Mouse (Mus musculus): ENCODE measurements at regions not wholly inside any gene's neighbourhood (a gene's known extent, or its start where the extent isn't known, plus 50 kb on each side); places are given as distances from the start of the nearest gene placed in this dataset.

- DNase-seq (ENCODE audit: low spot score in 2 of 2), result peak in 1 of 2 experiments; percentile 4
Measured at GRCm38 (mm10) chr6:51332841-51333240, 99.6 kb upstream of the Nfe2l3 start.

- no peak for DNase-seq (ENCODE audit: low spot score in 2 of 2)
Measured at GRCm38 (mm10) chr6:51333722-51334360, 98.6 kb upstream of the Nfe2l3 start.

DNA sequence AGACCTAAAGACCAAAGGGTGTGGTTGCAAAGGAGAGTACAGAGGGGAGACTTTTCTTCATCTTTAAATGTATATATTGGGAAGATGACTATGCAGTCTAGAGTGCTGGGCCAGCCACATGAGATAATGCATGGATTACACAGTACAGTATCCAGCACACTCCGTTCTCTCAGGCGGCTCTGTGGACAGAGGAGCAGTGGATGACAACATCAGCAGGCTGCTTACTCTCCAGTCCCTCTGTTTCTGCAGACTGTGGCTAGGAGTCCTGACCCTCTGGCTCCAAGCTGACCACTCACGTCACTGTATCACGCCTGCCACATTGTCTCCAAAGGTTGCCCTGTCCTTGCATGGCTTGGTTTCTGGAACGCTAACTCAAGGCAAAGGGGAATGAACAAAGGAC lies 97.2 kb upstream of the Nfe2l3 start:
- DNase-seq (ENCODE audit: low spot score in 2 of 2), result no peak

DNA sequence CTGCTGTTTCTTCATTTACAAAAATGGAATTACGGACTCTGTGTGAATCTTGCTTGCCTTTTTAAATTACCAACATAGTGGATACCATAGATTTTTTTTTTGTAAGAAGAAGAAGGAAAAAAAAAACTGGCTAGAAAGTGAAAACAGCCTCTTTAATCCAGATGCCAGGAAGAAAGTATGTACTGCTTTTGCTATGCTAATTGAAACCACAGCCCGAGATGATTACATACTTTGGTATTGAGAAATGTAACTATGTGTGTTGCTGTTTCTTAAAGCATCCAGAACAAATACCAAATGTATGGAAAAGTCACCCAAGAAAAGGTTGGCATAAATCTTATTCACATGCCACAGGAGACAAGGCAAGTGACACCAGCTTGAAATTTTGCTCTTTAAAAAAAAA lies 93.2 kb upstream of the Nfe2l3 start:
- DNase-seq (ENCODE audit: low spot score in 2 of 2), result no peak

DNA sequence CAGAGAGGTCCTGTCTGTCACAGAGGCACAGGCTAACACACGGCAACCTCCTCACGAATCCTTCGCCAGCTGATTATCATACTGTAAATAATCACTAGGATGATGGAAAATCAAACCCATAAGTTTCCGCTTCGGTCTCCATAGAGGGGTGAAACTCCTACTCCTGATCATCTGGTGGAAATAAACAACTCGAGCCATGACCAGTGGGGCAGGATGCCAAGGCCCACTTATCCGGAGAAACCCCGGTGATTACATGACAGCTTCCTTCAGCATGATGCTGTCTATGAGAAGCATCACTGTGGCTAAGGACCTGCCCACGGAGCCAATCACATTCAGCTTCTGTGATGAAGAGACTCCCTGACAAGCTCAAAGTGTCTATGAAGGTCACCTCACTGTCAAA lies 84.7 kb upstream of the Nfe2l3 start:
- no peak for DNase-seq (ENCODE audit: low spot score in 2 of 2)

- DNase-seq (ENCODE audit: low spot score in 2 of 2), result no peak
Measured at GRCm38 (mm10) chr6:51349771-51350170, 82.7 kb upstream of the Nfe2l3 start.

DNA sequence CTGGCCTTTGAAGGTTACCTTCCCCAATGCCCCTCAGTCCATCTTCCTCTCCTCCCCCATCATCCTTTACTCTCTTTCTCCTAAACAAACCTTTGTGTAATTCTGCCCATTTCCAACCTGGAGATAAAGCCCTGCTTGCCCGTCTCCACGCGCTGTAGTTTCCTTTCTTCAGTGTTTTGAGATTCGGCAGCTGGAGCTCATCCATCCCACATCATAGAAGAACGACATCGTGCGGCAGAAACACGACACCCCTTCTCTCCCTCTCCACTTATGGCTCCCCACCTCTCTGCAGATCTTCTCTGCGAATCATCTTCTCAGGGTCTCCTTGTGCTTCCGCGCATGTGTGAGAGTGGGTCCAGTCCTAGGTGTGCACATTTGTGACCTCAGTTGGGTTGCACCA lies 77.4 kb upstream of the Nfe2l3 start:
- DNase-seq (ENCODE audit: low spot score in 2 of 2), result no peak

- no peak for DNase-seq (ENCODE audit: low spot score in 2 of 2)
Measured at GRCm38 (mm10) chr6:51361611-51362180, 70.8 kb upstream of the Nfe2l3 start.

- DNase-seq (ENCODE audit: low spot score in 2 of 2), result peak; percentile 80 to 83
Measured at GRCm38 (mm10) chr6:51362475-51363226, 69.8 kb upstream of the Nfe2l3 start.

DNA sequence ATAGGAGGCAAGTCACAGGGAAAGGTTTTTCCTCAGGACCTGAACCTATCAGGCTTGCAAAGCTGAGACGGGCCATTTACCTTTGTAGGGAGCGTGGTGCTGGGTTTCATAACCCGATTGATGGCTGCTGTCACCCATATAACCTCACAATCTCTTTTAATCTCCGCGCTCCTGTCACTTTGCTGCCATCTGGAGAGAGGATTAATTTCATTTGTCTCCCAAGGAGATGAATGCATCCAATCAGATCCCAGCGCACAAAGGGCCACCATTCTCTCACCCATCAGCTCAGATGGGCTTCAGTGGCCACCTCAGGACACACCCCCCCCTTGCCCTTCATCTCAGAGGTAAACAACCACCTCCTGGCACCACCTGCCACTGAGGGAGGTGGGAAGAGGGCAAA lies 67.7 kb upstream of the Nfe2l3 start:
- no peak for DNase-seq (ENCODE audit: low spot score in 2 of 2)

DNA sequence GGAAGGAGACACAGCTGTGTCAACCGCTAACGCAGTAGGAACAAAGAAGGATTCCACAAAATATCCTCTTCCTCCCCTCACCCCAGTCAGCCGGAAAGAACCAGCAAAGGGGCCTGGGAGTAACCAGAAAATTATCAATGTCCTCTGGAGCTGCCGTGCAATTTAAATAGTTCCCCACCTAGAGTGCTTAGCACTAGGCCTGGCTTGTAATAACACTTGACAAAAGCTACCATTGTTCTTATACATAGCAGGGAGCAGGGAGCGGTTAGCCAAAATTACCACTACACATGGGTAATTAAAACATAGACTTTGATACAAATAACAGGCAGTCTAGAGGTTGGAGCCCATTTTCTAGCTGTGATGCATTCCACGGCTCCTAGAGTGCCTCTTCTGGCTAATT lies 62.7 kb upstream of the Nfe2l3 start:
- DNase-seq (ENCODE audit: low spot score in 2 of 2), result no peak

DNA sequence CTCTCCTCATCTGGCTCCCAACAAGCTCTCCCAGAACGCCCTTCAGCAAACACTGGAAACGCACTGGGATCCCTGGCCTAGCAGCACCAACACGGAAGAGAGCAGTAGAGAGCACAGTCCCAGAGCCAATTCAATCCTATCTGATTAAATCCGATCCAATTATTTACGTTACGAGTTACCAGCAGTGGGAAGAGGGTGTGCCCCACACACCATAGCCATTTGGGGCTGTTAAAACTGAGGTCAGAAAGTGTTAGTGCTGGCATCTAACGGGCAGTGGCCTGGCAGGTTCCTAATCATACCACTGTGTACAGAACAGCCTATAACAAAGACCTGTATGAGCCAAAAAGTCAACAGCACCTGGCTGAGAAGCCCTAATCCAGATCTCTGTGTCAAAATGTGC lies 60.1 kb upstream of the Nfe2l3 start:
- DNase-seq (ENCODE audit: low spot score in 2 of 2), result no peak

DNA sequence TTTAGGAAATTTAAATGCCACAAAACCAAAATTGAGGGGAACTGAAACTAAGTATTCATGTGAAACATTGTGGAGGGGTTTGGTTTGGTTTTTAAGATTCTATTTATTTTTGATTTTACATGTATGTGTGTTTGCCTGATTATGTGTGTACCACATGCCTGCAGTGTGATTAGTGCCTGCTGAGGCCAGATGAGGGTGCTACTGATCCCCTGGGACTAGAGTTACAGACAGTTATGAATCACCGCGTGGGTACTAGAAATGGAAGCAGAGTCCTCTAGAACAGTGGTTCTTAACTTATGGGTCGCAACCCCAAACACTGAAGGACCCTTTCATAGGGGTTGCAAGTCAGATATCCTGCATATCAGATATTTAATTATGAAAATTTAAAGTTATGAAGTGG lies 54.0 kb upstream of the Nfe2l3 start:
- DNase-seq (ENCODE audit: low spot score in 2 of 2), result no peak

DNA sequence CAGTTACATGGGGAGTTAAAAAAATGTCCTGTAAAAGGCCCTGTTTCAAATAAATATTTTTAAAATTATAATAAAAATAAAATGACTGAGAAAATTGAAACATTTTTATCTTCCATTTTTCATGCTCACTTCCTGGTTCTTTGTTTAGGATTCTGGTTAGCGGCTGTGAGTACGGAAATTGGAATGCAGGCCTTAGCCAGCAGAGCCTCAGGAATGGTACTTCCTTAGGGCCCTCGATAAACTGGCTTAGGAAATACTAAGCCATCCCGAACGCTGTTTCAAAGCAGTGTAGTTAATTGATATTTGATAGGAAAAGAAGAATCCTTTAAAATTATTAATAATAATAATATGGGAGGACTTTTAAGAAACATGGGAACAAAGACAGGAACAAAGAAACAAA lies 53.4 kb upstream of the Nfe2l3 start:
- DNase-seq (ENCODE audit: low spot score in 2 of 2), result no peak

GRCm38 (mm10) chr6:51379560-51380274 lies 52.8 kb upstream of the Nfe2l3 start:
- peak; percentile 68 to 71 for DNase-seq (ENCODE audit: low spot score in 2 of 2)

DNA sequence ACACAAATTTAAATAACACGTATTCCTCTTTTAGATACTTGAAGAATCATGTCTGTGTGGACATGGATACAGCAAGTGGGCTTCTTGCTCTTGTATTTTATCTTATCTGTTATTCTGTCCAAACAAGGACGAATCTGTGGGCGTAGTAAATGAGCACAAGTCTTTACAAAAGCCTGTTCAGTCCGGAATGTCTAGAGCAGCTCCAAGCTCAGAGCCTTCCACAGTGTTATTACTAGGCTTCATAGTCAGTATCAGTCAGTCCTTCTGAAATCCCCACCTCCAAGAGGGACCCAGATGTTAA lies 52.2 kb upstream of the Nfe2l3 start:
- DNase-seq (ENCODE audit: low spot score in 2 of 2), result peak in 1 of 2 experiments; percentile 16

- no peak for DNase-seq (ENCODE audit: low spot score in 2 of 2)
Measured at GRCm38 (mm10) chr6:51381465-51381864, 51.0 kb upstream of the Nfe2l3 start.
